Mouse (Mus musculus) E14TG2a.4 (cell line): ENCODE results near the gene Il12b.
A peak's percentile ranks its signal among the peaks of the same experiment; 100 is the strongest.

ENCODE experiments used
- H3K27me3 ChIP-seq: 2 replicates; pipeline ENCODE4 v1.6.1; 2014; ENCODE audit warnings: low read length, control low read depth; ENCODE audit not compliant: insufficient read depth
- H3K36me3 ChIP-seq: 2 replicates; pipeline ENCODE4 v1.6.1; 2014; ENCODE audit warnings: low read length, control low read depth; ENCODE audit not compliant: insufficient read depth
- H3K4me1 ChIP-seq: replicated peaks from 2 replicates; pipeline ENCODE4 v1.6.1; 2014; ENCODE audit warnings: low read depth, low read length, control low read depth
- H3K4me3 ChIP-seq: replicated peaks from 2 replicates; pipeline ENCODE4 v1.5.1; 2014; ENCODE audit warnings: mild to moderate bottlenecking, low read length
- H3K9me3 ChIP-seq: 2 replicates; pipeline ENCODE4 v1.6.1; 2014; ENCODE audit warnings: low read length, control low read depth
- CTCF ChIP-seq: conservative IDR thresholded peaks from 2 replicates; pipeline ENCODE4 v1.5.1; 2014; ENCODE audit warnings: low read length
- NANOG ChIP-seq: IDR thresholded peaks from 2 replicates; pipeline ENCODE4 v1.6.1; 2014; ENCODE audit warnings: borderline replicate concordance, low read length, mixed read lengths
- POU5F1 ChIP-seq: IDR thresholded peaks from 2 replicates; pipeline ENCODE4 v1.6.1; 2014; ENCODE audit warnings: low read length, borderline replicate concordance

Il12b gene

GRCm38 (mm10) chr11:44453423-44453822 is 53.6 kb downstream of the Il12b start:
- no peaks in the 10 kb centered on the region for H3K9me3 ChIP-seq

DNA sequence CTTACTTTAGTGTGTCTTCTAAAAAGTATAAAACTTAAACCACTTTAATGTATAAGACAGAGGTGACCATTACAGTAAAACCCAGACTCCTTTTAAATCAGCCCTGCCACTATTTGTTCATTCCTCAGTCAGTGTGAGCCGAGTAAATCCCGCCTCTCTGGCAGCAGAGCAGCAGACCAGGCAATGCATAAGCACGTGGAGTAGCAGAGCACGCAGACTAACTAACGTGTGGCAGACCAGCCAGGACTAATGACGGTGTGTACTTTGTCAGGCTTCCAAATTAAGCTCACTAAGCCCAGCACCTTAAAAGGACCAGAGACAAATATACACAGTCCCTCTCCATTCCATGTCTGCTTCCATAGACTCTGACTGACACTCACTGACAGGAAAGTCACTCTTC is 61.6 kb downstream of the Il12b start:
- H3K4me1 ChIP-seq, result no peaks in the 10 kb centered on the region
- TF ChIP-seq NANOG (no peak), POU5F1 (no peak), CTCF (no peak)
- H3K36me3 ChIP-seq, result peaks cover 68% of the 10 kb centered on the region
- no peaks in the 10 kb centered on the region for H3K27me3 ChIP-seq
- no peaks in the 10 kb centered on the region for H3K9me3 ChIP-seq
- no peak overlapping the region for H3K4me3 ChIP-seq

More at GRCm38 (mm10) chr11:44453423-44453822, 53.6 kb downstream of the Il12b start:
- H3K27me3 ChIP-seq, result no peaks in the 10 kb centered on the region
- H3K36me3 ChIP-seq, result peaks cover 37% of the 10 kb centered on the region
- H3K4me1 ChIP-seq, result no peaks in the 10 kb centered on the region
- H3K4me3 ChIP-seq, result no peak overlapping the region
- TF ChIP-seq NANOG, result no peak
- peak; percentile 79 for TF ChIP-seq CTCF
- no peak for TF ChIP-seq POU5F1
